Mouse (Mus musculus) hindbrain, embryonic 14.5 days (tissue): ENCODE measurements around the gene Csrp2. TPM values are rescaled to one million over a fixed set of nuclear protein-coding genes. Genes with fewer than 3 reads are reported as not detected.

Experiments used
- ATAC-seq: fragments of 200-750 bp; cut with Nextera tagmentation; 2 replicates; pipeline ENCODE4 v1.8.0; 2017; ENCODE audit warnings: moderate number of reproducible peaks, mild to moderate bottlenecking, moderate TSS enrichment, moderate library complexity; ENCODE audit not compliant: low FRiP score
- DNase-seq: peaks from one replicate; pipeline ENCODE4 v3.0.0-alpha.2; 2015; ENCODE audit warnings: low spot score
- H3K27ac ChIP-seq: fragments of 300-500 bp; sonication (generic); 2 replicates; pipeline ENCODE4 v1.5.1; 2014; ENCODE audit warnings: mild to moderate bottlenecking, moderate library complexity
- H3K27me3 ChIP-seq: fragments of 300-500 bp; sonication (generic); 2 replicates; pipeline ENCODE4 v1.6.1; 2014; ENCODE audit warnings: mild to moderate bottlenecking, low read length, mixed read lengths; ENCODE audit not compliant: control insufficient read depth, insufficient read depth
- H3K36me3 ChIP-seq: fragments of 300-500 bp; sonication (generic); replicated peaks from 2 replicates; pipeline ENCODE4 v1.6.1; 2014; ENCODE audit not compliant: control insufficient read depth, insufficient read depth
- H3K4me1 ChIP-seq: fragments of 300-500 bp; sonication (generic); replicated peaks from 2 replicates; pipeline ENCODE4 v1.6.1; 2014; ENCODE audit warnings: antibody characterized with exemption, low read length, mixed read lengths; ENCODE audit not compliant: control insufficient read depth, insufficient read depth
- H3K4me2 ChIP-seq: fragments of 300-500 bp; sonication (generic); replicated peaks from 2 replicates; pipeline ENCODE4 v1.6.1; 2014; ENCODE audit warnings: mild to moderate bottlenecking, moderate library complexity
- H3K4me3 ChIP-seq: fragments of 300-500 bp; sonication (generic); replicated peaks from 2 replicates; pipeline ENCODE4 v1.5.1; 2014; ENCODE audit warnings: mild to moderate bottlenecking, low read length
- H3K9ac ChIP-seq: fragments of 300-500 bp; sonication (generic); 2 replicates; pipeline ENCODE4 v1.6.1; 2014
- H3K9me3 ChIP-seq: fragments of 300-500 bp; sonication (generic); 2 replicates; pipeline ENCODE4 v1.6.1; 2016; ENCODE audit warnings: low read length; ENCODE audit not compliant: control insufficient read depth
- WGBS: fragments of 180-500 bp; shearing (Covaris S2); extraction: QIAGEN DNeasy Blood & Tissue Kit; methylation state at CpG from one replicate; pipeline ENCODE4 v1.1.7; 2014; 5-methylcytosine and 5-hydroxymethylcytosine counted together
- polyA plus RNA-seq: library from polyadenylated mRNA; unstranded; fragments of >200 nt; fragmentation: Nextera tagmentation; extraction: Ambion mirVana; gene quantifications from 2 replicates; pipeline ENCODE4 v1.2.1, GENCODE M21; 2014

The Csrp2 gene
- polyA plus RNA-seq, 1 experiment from 2014 or later: 128 TPM

GRCm38 (mm10) chr10:110929756-110930155 lies 10.2 kb downstream of the Csrp2 start:
- WGBS: 60% methylated on average over 4 of the region's 4 CpGs
- 0 out of 2 replicates have a peak, but pooled peaks have one; percentile 14 for ATAC-seq
- Histone ChIP-seq H3K27me3 (no peaks in the 10 kb centered on the region), H3K27ac (0 out of 2 replicates have a peak overlapping the region, but pooled peaks have one; percentile 4), H3K36me3 (no peaks in the 10 kb centered on the region), H3K4me3 (no peak overlapping the region), H3K4me1 (peaks cover 47% of the 10 kb centered on the region), H3K9ac (no peak overlapping the region), H3K9me3 (no peaks in the 10 kb centered on the region), H3K4me2 (no peak overlapping the region)
- DNase-seq: no peak

GRCm38 (mm10) chr10:110931161-110931912 lies 11.7 kb downstream of the Csrp2 start:
- no peaks in the 10 kb centered on the region for H3K9me3 ChIP-seq
- peak overlapping the region; percentile 42 for H3K4me2 ChIP-seq
- peak overlapping the region; percentile 87 for H3K27ac ChIP-seq
- no peaks in the 10 kb centered on the region for H3K27me3 ChIP-seq
- peak; percentile 39 for ATAC-seq
- H3K4me1 ChIP-seq: peaks cover 45% of the 10 kb centered on the region
- peak; percentile 51 for DNase-seq
- 36% methylated on average over 13 of the region's 13 CpGs for WGBS
- peak overlapping the region; percentile 37 for H3K9ac ChIP-seq
- H3K4me3 ChIP-seq: peak overlapping the region; percentile 6; the same call in 1 of the 2 replicates
- peaks cover 4% of the 10 kb centered on the region; the same call in 1 of the 2 replicates for H3K36me3 ChIP-seq

GRCm38 (mm10) chr10:110931913-110932560 lies 12.4 kb downstream of the Csrp2 start:
- Histone ChIP-seq H3K4me2 (peak overlapping the region; percentile 42), H3K9ac (peak overlapping the region; percentile 37), H3K4me1 (peaks cover 40% of the 10 kb centered on the region), H3K9me3 (no peaks in the 10 kb centered on the region), H3K27me3 (no peaks in the 10 kb centered on the region), H3K36me3 (peaks cover 4% of the 10 kb centered on the region; the same call in 1 of the 2 replicates), H3K4me3 (0 out of 2 replicates have a peak overlapping the region, but pooled peaks have one; percentile 6), H3K27ac (peak overlapping the region; percentile 87)
- ATAC-seq (peak; percentile 81), DNase-seq (peak; percentile 58)
- WGBS: 58% methylated on average over 20 of the region's 20 CpGs

GRCm38 (mm10) chr10:110933584-110933983 lies 14.0 kb downstream of the Csrp2 start:
- H3K36me3 ChIP-seq: peaks cover 14% of the 10 kb centered on the region
- no peak for ATAC-seq
- WGBS: 75% methylated on average over 5 of the region's 5 CpGs
- H3K9ac ChIP-seq: no peak overlapping the region
- H3K9me3 ChIP-seq: no peaks in the 10 kb centered on the region
- H3K4me3 ChIP-seq: no peak overlapping the region
- H3K27ac ChIP-seq: no peak overlapping the region
- no peaks in the 10 kb centered on the region for H3K27me3 ChIP-seq
- peaks cover 39% of the 10 kb centered on the region for H3K4me1 ChIP-seq
- no peak for DNase-seq
- no peak overlapping the region for H3K4me2 ChIP-seq

GRCm38 (mm10) chr10:110935081-110935480 lies 15.5 kb downstream of the Csrp2 start:
- WGBS: 91% methylated on average over 11 of the region's 11 CpGs
- H3K4me1 ChIP-seq: peaks cover 24% of the 10 kb centered on the region
- H3K9me3 ChIP-seq: no peaks in the 10 kb centered on the region
- peaks cover 21% of the 10 kb centered on the region for H3K36me3 ChIP-seq
- no peak overlapping the region for H3K27ac ChIP-seq
- H3K27me3 ChIP-seq: no peaks in the 10 kb centered on the region
- DNase-seq (no peak), ATAC-seq (no peak)
- H3K9ac ChIP-seq: no peak overlapping the region
- H3K4me3 ChIP-seq: no peak overlapping the region
- no peak overlapping the region for H3K4me2 ChIP-seq

- H3K27me3 ChIP-seq: no peaks in the 10 kb centered on the region
- H3K9me3 ChIP-seq: no peaks in the 10 kb centered on the region
- 90% methylated on average over 7 of the region's 7 CpGs for WGBS
- no peak for DNase-seq
- H3K27ac ChIP-seq: no peak overlapping the region
- ATAC-seq: no peak
- H3K4me1 ChIP-seq: peaks cover 20% of the 10 kb centered on the region
- peaks cover 22% of the 10 kb centered on the region for H3K36me3 ChIP-seq
- no peak overlapping the region for H3K4me3 ChIP-seq
- H3K4me2 ChIP-seq: no peak overlapping the region
- H3K9ac ChIP-seq: no peak overlapping the region
Measured at GRCm38 (mm10) chr10:110935669-110936068, 16.1 kb downstream of the Csrp2 start.

GRCm38 (mm10) chr10:110938361-110938760 lies 18.8 kb downstream of the Csrp2 start:
- Histone ChIP-seq H3K9ac (no peak overlapping the region), H3K9me3 (no peaks in the 10 kb centered on the region), H3K4me3 (no peak overlapping the region), H3K27me3 (no peaks in the 10 kb centered on the region), H3K36me3 (peaks cover 46% of the 10 kb centered on the region), H3K4me1 (no peaks in the 10 kb centered on the region), H3K4me2 (no peak overlapping the region), H3K27ac (no peak overlapping the region)
- DNase-seq (no peak), ATAC-seq (no peak)
- WGBS: 93% methylated on average over 7 of the region's 7 CpGs

- ATAC-seq (peak; percentile 44; the same call in 1 of the 2 replicates), DNase-seq (no peak)
- H3K4me3 ChIP-seq: no peak overlapping the region
- no peak overlapping the region for H3K27ac ChIP-seq
- H3K9me3 ChIP-seq: no peaks in the 10 kb centered on the region
- H3K4me1 ChIP-seq: no peaks in the 10 kb centered on the region
- no peak overlapping the region for H3K9ac ChIP-seq
- H3K4me2 ChIP-seq: no peak overlapping the region
- H3K27me3 ChIP-seq: no peaks in the 10 kb centered on the region
- peaks cover 47% of the 10 kb centered on the region for H3K36me3 ChIP-seq
- WGBS: 84% methylated on average over 19 of the region's 19 CpGs
Measured at GRCm38 (mm10) chr10:110938841-110939549, 19.4 kb downstream of the Csrp2 start.

GRCm38 (mm10) chr10:110939717-110940116 lies 20.1 kb downstream of the Csrp2 start:
- no peak overlapping the region for H3K9ac ChIP-seq
- no peaks in the 10 kb centered on the region for H3K9me3 ChIP-seq
- ATAC-seq: no peak
- no peak for DNase-seq
- no peak overlapping the region for H3K27ac ChIP-seq
- WGBS: 65% methylated on average over 4 of the region's 4 CpGs
- H3K4me3 ChIP-seq: no peak overlapping the region
- H3K36me3 ChIP-seq: peaks cover 54% of the 10 kb centered on the region
- no peak overlapping the region for H3K4me2 ChIP-seq
- no peaks in the 10 kb centered on the region for H3K27me3 ChIP-seq
- no peaks in the 10 kb centered on the region for H3K4me1 ChIP-seq
